In the genomic region with DNA sequence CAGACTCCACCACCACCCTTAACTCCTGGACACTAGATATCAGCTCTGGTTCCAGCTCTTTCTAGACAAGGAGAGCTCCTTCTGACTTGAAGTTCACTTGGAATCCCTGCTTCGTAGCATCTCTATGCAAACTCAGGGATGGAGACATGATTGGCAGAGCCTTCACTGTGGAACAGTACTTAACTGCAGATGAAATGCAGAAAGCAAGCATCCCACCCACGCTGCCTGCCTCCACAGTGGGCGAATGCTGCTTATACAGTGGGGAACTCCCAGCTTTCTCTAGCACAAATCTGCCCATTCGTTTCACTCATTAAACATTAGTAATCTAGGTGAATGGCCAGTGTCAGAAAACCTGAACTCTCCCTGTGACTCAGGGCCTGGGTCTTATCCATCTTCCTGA, we compare ENCODE assay signal across 15 mouse cellular contexts.
DNase-seq lines count a peak whose midpoint lies in the region.
"Had no signal": no experiment of that assay in that cellular context is flagged by ENCODE, and none has a peak within 500 bp of the region (broad histone marks: within the 10 kb centered on the region; RNA-seq: fewer than 3 reads in every experiment).

No protein-coding gene starts in this region.

- intact Hi-C loops in left cerebral cortex, postnatal 14 days (cut with DNase I) = no loop called here

- DNase-seq in layer of hippocampus, adult 9-11 months = peak; percentile 14
- DNase-seq in layer of hippocampus, postnatal 10 days (ENCODE audit: low spot score in 2 of 2) = no peak
- DNase-seq in right cerebral cortex, adult 18-20 months = peak; percentile 39
- no peak for DNase-seq in right cerebral cortex, postnatal 4 days
- DNase-seq in left cerebral cortex, postnatal 14 days (ENCODE audit: low spot score in 2 of 2) = peak; percentile 8 to 52
- no peak for DNase-seq in thymus, postnatal 14 days
- DNase-seq: adrenal gland, adult 2 months; adrenal gland, postnatal 36 days; cerebellum, adult 11 months; cerebellum, adult 8-10 months; cerebellum, postnatal 14 days; embryo, embryonic 11 days; gastrocnemius, postnatal 10 days; heart, adult 18-20 months; heart, postnatal 14 days had no signal

Comparison
In these comparisons a context has a peak if more than half of its experiments do, and no peak if none do; other contexts are left out.
1. DNase-seq: peak in layer of hippocampus, adult 9-11 months (single experiment), right cerebral cortex, adult 18-20 months (single experiment) and left cerebral cortex, postnatal 14 days (2 of 2); none in layer of hippocampus, postnatal 10 days (0 of 2), right cerebral cortex, postnatal 4 days (single experiment) and thymus, postnatal 14 days (single experiment).